Mouse (Mus musculus) left cerebral cortex, adult 8-10 months (tissue): ENCODE results near the gene A730049H05Rik. TPM values are rescaled to one million over a fixed set of nuclear protein-coding genes. Genes with fewer than 3 reads are reported as not detected.

Experiments used
- DNase-seq, 2 experiments: peaks; one replicate each; pipeline ENCODE4 v3.0.0; 2022; ENCODE audit warnings: low spot score in 2 of 2
- total RNA-seq, 4 experiments: library from RNA; stranded (reverse); gene quantifications; 2 replicates each; pipeline ENCODE4 v1.2.4; 2022

Gene A730049H05Rik
- not detected for total RNA-seq

- no peak for DNase-seq
Measured at GRCm38 (mm10) chr6:92816311-92816751, at the start of gene A730049H05Rik. Gene A730049H05Rik (plus strand): TSS chr6:92816478.

- DNase-seq: no peak
Measured at GRCm38 (mm10) chr6:92776356-92776755, 39.9 kb upstream of the A730049H05Rik start.

DNA sequence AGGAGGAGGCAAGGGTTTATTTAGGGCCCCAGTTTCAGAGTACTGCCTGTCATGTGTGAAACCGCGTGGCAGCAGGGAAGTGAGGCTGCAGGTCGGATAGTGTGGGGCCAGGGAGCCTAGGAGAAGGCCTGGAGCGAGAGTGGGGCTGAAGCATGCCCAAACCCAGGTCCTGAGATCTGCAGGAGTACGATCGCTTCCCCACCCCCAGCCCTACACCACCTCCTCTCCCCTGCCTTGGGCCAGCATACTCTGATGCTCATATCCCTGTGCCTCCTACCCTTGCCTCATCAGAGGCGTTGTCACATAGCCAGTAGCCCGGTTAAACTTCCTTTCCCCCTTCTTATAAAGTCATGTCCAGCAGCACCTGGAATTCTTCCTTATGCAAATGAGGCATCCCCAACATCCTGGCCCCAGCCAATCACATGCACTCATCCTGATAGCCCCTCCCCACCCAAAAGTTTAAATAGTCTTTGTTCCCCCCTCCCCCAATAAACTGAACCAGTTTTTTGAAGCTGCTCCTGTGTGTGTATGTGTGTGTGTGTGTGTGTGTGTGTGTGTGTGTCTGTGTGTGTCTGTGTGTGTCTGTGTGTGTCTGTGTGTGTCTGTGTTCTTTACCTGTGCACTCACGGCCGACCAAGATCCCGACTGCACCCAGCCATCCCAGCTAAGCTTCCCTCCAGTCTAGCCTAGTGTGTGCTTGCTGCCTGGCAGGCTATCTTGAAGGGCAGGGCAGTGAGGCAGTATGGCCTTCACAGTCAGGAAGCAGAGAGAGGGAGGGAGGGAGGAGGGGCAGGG is 36.9 kb upstream of the A730049H05Rik start:
- no peak for DNase-seq

GRCm38 (mm10) chr6:92779935-92780205 is 36.4 kb upstream of the A730049H05Rik start:
- DNase-seq: no peak

- DNase-seq: no peak
Measured at GRCm38 (mm10) chr6:92781446-92781845, 34.8 kb upstream of the A730049H05Rik start.

DNA sequence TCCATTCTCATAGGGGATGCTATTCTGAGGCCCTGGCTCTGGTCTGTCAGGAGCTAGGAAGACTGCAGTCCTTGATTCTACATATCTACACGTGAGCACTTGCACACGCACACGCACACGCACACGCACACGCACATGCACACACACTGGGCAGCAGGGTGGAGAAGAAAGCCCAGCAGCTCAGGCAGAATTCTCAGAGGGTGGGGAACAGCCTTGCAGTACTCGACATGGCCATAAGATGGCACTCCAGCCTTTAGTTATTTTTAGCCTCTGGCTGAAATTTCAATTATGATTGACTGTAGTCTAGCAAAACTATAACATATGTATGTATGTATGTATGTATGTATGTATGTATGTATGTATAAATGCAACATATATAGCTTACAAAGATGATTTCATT is 31.5 kb upstream of the A730049H05Rik start:
- peak in 1 of 2 experiments; percentile 45 for DNase-seq

DNA sequence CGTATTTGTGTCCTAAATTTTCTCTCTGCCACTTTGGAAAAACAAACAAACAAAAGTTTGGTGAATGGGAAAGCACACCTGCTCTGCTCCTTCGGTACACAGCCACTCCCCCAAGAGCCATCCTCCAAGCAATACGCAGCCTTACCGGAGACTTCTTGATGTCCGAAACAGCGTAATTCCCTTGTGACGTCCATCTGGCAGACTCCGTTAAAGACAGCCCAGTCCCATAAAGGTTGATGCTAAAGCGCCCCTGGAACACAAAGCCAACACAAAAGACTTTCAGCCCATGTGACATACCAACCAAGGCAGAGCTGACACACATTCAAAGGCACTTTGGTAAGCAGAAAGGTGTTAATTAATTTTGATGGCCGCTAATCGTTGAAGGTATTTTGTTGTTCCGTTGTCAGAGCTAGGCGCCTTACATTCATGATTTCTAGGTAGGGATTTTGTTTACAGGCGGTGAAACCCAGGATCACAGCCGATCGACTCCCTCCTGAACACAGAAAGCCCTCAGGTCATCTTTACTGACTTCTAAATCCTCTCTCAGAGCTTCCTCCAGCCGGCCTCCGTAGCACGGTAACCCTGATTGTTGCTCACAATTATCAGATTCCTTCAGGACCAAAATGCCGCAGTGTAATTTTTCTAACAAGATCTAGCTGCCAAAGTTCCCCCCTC is 29.4 kb upstream of the A730049H05Rik start:
- no peak for DNase-seq

DNA sequence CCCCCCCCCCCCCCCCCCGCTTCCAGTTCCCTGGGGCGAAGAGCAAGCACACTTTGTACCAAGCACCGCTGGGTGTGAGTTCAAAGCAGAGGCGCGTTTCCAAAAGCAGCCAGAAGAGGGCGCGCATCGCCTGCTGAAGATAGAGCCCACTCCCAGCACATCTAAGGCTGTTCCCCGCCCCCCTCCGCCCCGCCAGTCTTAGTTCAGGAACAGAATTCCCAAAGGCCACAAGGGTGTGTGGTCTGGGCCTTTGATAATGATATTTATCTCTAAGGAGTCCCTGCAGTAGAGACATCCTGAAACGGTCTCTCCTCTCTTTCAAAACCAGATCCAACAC is 28.9 kb upstream of the A730049H05Rik start:
- peak; percentile 60 to 93 for DNase-seq

DNA sequence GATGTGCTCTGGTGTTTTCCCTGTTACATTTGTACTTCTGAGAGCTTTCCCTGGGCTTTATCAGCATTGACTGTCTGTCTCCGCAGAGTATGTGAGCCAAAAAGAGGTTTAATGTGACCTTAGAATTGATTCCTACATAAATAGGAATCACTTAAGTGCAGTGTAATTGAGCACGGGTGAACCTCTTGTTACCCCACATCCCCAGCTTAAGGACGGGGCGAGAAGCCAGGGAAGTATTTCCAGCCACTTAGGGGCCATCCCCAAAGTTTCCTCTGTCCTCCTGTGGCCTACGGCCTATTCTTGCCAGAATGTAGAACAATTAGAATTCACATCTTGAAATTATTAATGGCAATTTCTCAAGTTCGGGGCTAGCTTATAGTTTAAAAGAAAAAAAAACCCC is 22.5 kb upstream of the A730049H05Rik start:
- no peak for DNase-seq

DNA sequence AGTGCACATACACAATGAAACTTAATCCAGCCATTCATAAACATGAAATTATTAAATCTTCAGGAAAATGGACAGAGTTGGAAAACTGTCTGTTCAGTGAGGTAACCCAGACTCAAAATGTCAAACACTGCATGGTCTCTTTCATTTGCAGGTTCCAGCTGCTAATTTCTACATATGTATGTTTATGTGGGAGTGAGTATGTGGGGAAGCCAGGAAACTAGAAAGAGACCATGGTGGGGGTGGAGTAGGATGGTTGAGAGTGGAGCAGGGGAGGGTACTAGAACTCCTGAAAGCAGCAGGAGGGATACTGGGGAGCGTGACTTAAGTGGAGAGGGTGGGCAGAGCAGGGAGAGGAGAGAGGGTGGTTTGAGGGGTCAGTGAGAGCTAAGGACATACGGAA is 14.8 kb upstream of the A730049H05Rik start:
- DNase-seq: no peak

GRCm38 (mm10) chr6:92802421-92802820 is 13.9 kb upstream of the A730049H05Rik start:
- DNase-seq: no peak

GRCm38 (mm10) chr6:92803213-92803612 is 13.1 kb upstream of the A730049H05Rik start:
- DNase-seq: no peak

DNA sequence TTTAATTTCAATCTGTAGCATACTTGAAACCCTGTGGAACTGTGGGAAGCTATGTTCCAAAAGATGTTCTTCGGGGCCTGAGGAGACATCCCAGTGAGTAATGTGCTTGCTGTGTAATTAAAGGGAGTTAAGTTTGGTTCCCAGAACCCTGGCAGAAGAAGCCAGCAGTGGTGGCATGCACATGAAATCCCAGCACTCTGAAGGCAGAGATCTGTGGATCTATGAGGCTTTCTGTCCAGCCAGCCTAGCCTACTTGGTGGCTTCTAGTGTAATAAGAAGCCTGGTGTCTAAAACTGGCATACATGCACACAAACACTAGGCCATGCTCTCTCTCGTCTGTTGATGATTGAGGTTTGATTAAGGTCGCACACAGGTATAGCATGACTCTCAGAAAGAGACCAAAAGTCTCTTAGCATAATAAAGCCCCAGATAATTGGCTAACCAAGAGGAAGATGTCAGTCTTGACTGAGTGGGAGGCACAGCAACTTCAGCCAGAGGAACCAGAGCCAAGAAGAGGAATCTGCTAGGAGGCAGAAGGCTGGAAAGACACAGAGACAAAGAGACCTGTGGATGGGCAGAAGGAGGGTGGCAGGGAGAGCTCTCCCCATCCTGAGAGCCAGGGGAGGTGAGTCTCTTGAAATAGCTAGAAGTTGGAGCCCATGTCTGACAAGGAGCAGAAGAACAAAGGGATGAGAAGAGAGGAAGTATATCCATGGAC is 11.9 kb upstream of the A730049H05Rik start:
- DNase-seq: no peak

- no peak for DNase-seq
Measured at GRCm38 (mm10) chr6:92809818-92810217, 6.5 kb upstream of the A730049H05Rik start.

DNA sequence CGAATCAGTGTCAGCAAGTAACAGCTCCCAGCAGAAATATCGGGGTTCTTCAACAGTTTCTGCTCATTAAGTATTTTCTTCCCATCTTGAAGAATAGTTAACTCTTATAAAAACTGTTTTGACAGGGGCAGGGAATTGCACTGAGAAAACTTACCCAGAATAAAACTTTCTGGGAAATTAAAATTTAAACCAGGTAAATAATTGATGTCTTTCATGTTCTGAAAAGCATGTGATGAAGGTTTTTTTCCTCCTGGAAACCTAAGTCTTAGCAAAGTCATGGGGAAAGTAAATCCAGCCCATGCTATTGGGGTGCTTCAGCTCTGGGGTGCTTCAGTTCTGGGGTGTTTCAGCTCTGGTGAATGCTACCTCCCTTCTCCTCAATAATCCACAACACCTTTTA is 5.7 kb upstream of the A730049H05Rik start:
- DNase-seq: no peak

- DNase-seq: no peak
Measured at GRCm38 (mm10) chr6:92811566-92811965, 4.7 kb upstream of the A730049H05Rik start.

- no peak for DNase-seq
Measured at GRCm38 (mm10) chr6:92812702-92813370, 3.4 kb upstream of the A730049H05Rik start.

GRCm38 (mm10) chr6:92817661-92818060 is 1.4 kb downstream of the A730049H05Rik start:
- DNase-seq: no peak

- DNase-seq: no peak
Measured at GRCm38 (mm10) chr6:92821606-92822005, 5.3 kb downstream of the A730049H05Rik start.

- DNase-seq: no peak
Measured at GRCm38 (mm10) chr6:92822006-92822405, 5.7 kb downstream of the A730049H05Rik start.

DNA sequence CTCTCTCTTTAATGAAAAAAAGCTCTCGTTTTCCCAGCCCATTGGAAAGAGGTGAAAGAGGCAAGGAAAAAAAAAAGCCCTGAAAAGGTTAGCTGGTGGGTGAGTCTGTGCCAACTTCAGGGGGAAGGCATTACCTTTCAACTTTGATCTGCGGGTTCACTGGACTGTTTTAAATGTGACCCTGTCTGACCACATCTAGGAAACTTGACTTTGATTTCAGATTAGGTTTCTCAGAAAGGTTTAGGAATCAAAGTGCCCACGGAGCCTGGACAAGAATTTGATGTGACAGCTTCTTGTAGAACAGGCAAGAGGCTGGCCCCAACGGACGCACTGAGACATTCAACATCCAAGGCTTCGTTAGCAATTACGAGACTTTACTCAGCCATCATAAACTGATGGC is 7.7 kb downstream of the A730049H05Rik start:
- DNase-seq: no peak

- no peak for DNase-seq
Measured at GRCm38 (mm10) chr6:92826561-92826960, 10.3 kb downstream of the A730049H05Rik start.
